Mouse (Mus musculus): Measurements from ENCODE around the gene Alx3. TPM values are rescaled to one million over a fixed set of nuclear protein-coding genes. Genes with fewer than 3 reads are reported as not detected.

Gene Alx3
- polyA plus RNA-seq, 1 experiment = 0.05 TPM

DNA sequence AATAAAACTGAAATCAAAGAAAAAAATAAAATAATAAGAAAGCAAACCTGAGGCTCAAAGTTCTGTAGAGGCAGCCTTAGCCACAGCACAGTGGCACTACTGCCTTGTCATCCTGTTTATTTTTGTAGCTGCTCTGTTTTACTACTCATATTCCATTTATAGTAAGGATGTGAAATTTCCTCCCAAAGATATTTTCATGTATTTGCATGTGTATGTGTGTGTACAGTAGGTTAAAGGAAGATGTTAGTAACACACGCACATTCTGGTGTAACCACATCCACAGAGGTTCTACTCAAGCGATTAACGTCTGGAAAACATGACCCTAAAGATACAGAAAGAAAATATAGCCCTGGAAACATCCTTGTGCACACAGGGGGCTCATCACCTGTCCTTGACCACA lies 18.0 kb upstream of the Alx3 start:
- no peaks in the 10 kb centered on the region for H3K36me3 ChIP-seq (ENCODE audit: control insufficient read depth, insufficient read depth, low read length)
- H3K27ac ChIP-seq (ENCODE audit: control insufficient read depth, insufficient read depth, low read depth, low read length) = no peak overlapping the region
- no peak for TF ChIP-seq POLR2A (IDR thresholded peaks at IDR 0.05; ENCODE audit: control insufficient read depth, low read depth, low read length)
- TF ChIP-seq CTCF (IDR thresholded peaks at IDR 0.05; ENCODE audit: control insufficient read depth, insufficient read depth, insufficient replicate concordance, low read depth, low read length) = no peak
- no peaks in the 10 kb centered on the region for H3K27me3 ChIP-seq (ENCODE audit: control insufficient read depth, insufficient read depth, low read length)
- no peaks in the 10 kb centered on the region for H3K4me1 ChIP-seq (ENCODE audit: control insufficient read depth, insufficient read depth, low read length)
- H3K4me3 ChIP-seq (ENCODE audit: control insufficient read depth, low read depth, low read length) = no peak overlapping the region

DNA sequence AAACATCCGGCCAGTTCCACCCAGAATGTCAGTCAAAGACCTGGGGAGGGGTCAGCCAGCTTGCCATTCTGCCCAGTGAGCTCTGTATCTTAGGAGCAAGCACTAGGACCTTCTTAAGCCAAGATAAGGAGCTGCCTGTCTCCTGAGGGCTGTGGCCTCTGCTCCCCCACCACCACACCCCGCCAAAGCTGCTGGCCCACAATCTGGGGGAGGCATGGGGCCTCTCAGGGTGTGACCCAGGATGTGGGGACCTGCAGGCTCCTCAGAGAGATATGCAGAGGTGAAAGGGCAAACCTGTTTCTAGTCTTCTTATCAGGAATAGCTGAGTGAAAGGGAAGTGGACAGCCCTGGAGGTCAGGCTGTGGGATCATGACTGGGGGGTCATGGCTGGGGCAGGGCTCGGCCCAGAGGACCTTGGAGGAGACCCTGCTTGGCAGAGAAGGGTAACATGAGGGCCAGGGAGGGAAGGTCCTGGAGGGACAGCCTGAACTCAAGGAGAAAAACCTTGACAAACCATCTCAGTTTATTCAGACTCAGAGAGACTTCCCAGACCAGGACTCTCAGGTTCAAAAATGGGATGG lies 16.9 kb upstream of the Alx3 start:
- Histone ChIP-seq H3K4me3 (ENCODE audit: control insufficient read depth, low read depth, low read length) (no peak overlapping the region), H3K27me3 (ENCODE audit: control insufficient read depth, insufficient read depth, low read length) (no peaks in the 10 kb centered on the region), H3K36me3 (ENCODE audit: control insufficient read depth, insufficient read depth, low read length) (no peaks in the 10 kb centered on the region), H3K27ac (ENCODE audit: control insufficient read depth, insufficient read depth, low read depth, low read length) (no peak overlapping the region), H3K4me1 (ENCODE audit: control insufficient read depth, insufficient read depth, low read length) (peaks cover 2% of the 10 kb centered on the region; the same call in 1 of the 2 replicates)
- TF ChIP-seq POLR2A (IDR thresholded peaks at IDR 0.05; ENCODE audit: control insufficient read depth, low read depth, low read length) (no peak), CTCF (IDR thresholded peaks at IDR 0.05; ENCODE audit: control insufficient read depth, insufficient read depth, insufficient replicate concordance, low read depth, low read length) (no peak)

DNA sequence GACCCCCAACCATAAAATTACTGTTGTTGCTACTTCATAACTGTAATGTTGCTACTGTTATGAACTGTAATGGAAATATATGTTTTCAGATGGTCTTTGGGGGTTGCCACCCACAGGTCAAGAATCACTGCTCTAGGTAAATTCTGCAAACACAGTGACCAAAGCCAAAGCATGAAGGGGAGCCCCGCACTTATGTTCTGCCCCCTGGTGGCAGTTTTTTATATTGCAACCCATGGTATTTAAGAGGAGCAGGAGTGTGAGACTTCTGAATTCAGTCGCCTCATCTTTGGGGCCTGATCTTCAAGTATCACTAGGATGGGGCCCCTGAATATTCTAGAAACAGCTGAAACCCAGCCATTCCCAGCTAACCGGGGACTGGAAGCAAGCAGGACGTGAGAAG lies 15.4 kb upstream of the Alx3 start:
- peaks cover 5% of the 10 kb centered on the region; the same call in 1 of the 2 replicates for H3K4me1 ChIP-seq (ENCODE audit: control insufficient read depth, insufficient read depth, low read length)
- no peak overlapping the region for H3K27ac ChIP-seq (ENCODE audit: control insufficient read depth, insufficient read depth, low read depth, low read length)
- TF ChIP-seq POLR2A (IDR thresholded peaks at IDR 0.05; ENCODE audit: control insufficient read depth, low read depth, low read length) (no peak), CTCF (IDR thresholded peaks at IDR 0.05; ENCODE audit: control insufficient read depth, insufficient read depth, insufficient replicate concordance, low read depth, low read length) (peak; percentile 21; the same call in 1 of the 2 replicates)

DNA sequence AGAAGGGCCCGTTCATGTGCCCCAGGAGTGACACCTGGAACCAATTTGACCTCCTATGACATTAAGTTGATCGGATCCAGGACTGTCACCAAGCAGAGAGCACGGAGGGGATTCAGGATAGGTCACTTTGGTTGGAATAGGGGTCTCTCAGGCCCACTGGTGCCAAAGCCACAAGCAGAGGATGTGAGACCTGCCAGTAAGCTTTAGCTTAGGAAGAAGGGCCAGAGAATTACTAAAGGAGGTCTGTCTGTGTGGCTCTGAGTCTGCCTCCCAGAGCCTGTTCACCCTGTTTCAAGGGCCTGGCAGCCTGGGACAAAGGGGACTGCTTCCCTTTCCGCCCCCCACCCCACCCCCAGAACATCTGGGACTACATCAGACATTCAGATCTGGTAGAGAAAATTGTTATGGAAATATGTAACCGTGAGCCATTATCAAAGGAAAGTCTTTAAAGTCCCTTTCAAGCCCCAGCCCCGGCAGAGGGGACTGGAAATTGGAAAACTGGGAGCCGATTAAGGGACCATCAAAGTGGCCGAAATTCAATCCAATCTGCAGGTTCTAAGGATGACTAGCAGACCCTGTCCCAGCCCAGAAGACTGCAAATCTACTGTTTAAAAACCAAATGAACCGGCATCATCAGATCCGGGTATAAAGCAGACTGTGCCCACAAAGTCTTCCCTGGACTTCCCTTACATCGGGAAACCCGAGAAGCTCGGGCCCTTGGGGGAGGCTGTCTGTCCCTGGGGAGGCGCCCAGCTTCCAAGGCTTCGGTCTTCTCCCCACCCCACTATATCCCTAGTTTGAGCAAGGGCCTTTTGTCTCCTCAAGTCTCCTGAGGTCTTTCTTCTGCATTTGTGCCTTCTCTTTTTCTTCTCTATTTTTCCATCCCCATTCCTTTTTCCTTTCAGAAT lies 13.5 kb upstream of the Alx3 start:
- Histone ChIP-seq H3K4me3 (ENCODE audit: control insufficient read depth, low read depth, low read length) (no peak overlapping the region), H3K4me1 (ENCODE audit: control insufficient read depth, insufficient read depth, low read length) (peaks cover 5% of the 10 kb centered on the region; the same call in 1 of the 2 replicates), H3K27me3 (ENCODE audit: control insufficient read depth, insufficient read depth, low read length) (no peaks in the 10 kb centered on the region), H3K27ac (ENCODE audit: control insufficient read depth, insufficient read depth, low read depth, low read length) (no peak overlapping the region), H3K36me3 (ENCODE audit: control insufficient read depth, insufficient read depth, low read length) (no peaks in the 10 kb centered on the region)
- TF ChIP-seq POLR2A (IDR thresholded peaks at IDR 0.05; ENCODE audit: control insufficient read depth, low read depth, low read length) = no peak
- TF ChIP-seq CTCF (IDR thresholded peaks at IDR 0.05; ENCODE audit: control insufficient read depth, insufficient read depth, insufficient replicate concordance, low read depth, low read length) = no peak

More for the DNA sequence above, 15.4 kb upstream of the Alx3 start:
- H3K4me3 ChIP-seq (ENCODE audit: control insufficient read depth, low read depth, low read length) = no peak overlapping the region
- no peaks in the 10 kb centered on the region for H3K36me3 ChIP-seq (ENCODE audit: control insufficient read depth, insufficient read depth, low read length)
- no peaks in the 10 kb centered on the region for H3K27me3 ChIP-seq (ENCODE audit: control insufficient read depth, insufficient read depth, low read length)

DNA sequence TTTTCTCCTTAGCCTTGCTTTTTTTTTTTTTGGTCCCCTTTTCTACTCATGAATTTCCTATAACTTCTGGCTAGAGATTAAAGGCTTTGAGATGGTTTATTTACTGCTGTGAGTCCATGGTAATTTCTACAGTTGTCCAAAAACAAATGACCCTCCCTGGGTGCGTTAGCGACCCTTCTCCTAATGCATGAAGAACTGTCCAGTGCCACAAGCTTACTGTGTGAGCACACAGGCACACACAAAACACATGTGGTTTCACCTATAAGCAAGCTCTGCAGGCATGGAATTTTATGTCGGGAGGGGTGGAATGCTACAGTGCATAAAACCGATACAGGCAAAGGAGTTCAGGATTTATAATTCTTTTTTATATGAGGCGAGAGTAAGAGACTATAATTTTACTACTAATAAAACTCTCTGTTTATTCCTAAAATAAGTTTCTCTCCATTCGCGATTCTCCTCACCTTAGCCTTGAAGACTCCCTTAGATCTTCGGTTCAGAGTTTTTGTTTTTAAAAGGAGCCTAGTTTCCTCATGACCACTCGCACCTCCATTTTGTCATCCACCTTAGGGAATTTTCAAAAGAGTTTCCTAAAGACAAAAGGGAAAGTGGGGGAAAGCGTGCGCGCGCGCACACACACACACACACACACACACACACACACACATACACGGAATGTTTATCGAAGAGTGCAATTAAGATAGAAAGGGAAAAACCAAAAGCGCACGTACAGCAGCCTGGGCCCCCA lies 12.5 kb upstream of the Alx3 start:
- H3K27me3 ChIP-seq (ENCODE audit: control insufficient read depth, insufficient read depth, low read length) = no peaks in the 10 kb centered on the region
- H3K27ac ChIP-seq (ENCODE audit: control insufficient read depth, insufficient read depth, low read depth, low read length) = no peak overlapping the region
- no peak for TF ChIP-seq CTCF (IDR thresholded peaks at IDR 0.05; ENCODE audit: control insufficient read depth, insufficient read depth, insufficient replicate concordance, low read depth, low read length)
- no peak for TF ChIP-seq POLR2A (IDR thresholded peaks at IDR 0.05; ENCODE audit: control insufficient read depth, low read depth, low read length)
- H3K4me3 ChIP-seq (ENCODE audit: control insufficient read depth, low read depth, low read length) = no peak overlapping the region; the same call in 1 of the 2 replicates
- H3K36me3 ChIP-seq (ENCODE audit: control insufficient read depth, insufficient read depth, low read length) = no peaks in the 10 kb centered on the region
- H3K4me1 ChIP-seq (ENCODE audit: control insufficient read depth, insufficient read depth, low read length) = peaks cover 5% of the 10 kb centered on the region; the same call in 1 of the 2 replicates

DNA sequence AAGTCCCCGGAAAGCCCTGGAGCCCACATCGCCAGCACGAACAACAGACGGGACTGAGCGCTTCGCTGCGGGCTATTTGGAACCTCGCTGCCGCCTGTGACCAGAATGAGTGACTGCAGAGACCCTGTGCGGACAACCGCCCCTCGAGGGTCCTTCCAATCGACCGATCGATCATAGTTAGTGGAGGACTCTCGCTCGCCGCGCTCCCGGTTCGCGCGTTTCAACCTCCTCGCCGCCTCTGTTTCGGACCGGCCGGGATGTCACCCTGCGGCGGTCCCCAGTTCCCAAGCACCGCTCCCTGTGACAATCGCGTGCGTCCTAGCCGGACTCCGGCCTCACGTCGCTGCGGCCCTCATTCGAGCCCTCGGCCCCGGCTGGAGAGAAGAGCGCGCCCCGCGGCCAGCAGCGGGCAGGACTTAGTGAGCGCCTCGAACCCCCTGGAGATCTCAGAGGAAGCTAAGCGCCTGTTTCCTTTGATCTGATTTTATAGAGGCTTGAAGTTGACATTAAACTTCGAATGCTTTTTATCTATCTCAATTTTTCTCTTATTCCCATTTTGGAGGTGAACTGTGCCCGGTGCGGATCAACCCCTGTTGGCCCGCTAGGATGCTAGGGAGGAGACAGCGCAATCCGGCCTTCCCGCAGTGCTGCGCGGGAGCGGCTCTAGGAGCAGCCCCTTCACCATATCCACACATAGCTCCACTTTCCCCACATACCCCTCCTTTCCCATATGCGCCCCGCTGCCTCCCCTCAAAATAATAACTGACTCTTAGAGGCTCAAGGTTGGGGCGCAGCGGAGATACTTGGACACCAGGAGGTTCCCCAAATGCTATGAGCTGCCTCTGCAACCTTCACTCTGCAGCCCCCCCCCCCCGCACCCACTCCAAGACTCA lies 11.7 kb upstream of the Alx3 start:
- H3K36me3 ChIP-seq (ENCODE audit: control insufficient read depth, insufficient read depth, low read length) = no peaks in the 10 kb centered on the region
- TF ChIP-seq POLR2A (IDR thresholded peaks at IDR 0.05; ENCODE audit: control insufficient read depth, low read depth, low read length) (no peak), CTCF (IDR thresholded peaks at IDR 0.05; ENCODE audit: control insufficient read depth, insufficient read depth, insufficient replicate concordance, low read depth, low read length) (no peak)
- peak overlapping the region; percentile 48 for H3K4me3 ChIP-seq (ENCODE audit: control insufficient read depth, low read depth, low read length)
- peaks cover 5% of the 10 kb centered on the region; the same call in 1 of the 2 replicates for H3K4me1 ChIP-seq (ENCODE audit: control insufficient read depth, insufficient read depth, low read length)
- no peak overlapping the region for H3K27ac ChIP-seq (ENCODE audit: control insufficient read depth, insufficient read depth, low read depth, low read length)
- no peaks in the 10 kb centered on the region for H3K27me3 ChIP-seq (ENCODE audit: control insufficient read depth, insufficient read depth, low read length)
